Mouse (Mus musculus) lung, embryonic 14.5 days (tissue): Measurements from ENCODE around the gene Chmp5. TPM values are rescaled to one million over a fixed set of nuclear protein-coding genes. Genes with fewer than 3 reads are reported as not detected.

Experiments
- ATAC-seq: fragments of 200-750 bp; cut with Nextera tagmentation; 2 replicates; pipeline ENCODE4 v1.8.0; 2017; ENCODE audit warnings: mild to moderate bottlenecking, moderate TSS enrichment, moderate library complexity; ENCODE audit not compliant: insufficient read depth
- DNase-seq: peaks from one replicate; pipeline ENCODE4 v3.0.0-alpha.2; 2015
- H3K27ac ChIP-seq: fragments of 300-500 bp; sonication (generic); 2 replicates; pipeline ENCODE4 v1.5.1; 2014; ENCODE audit warnings: low read depth, mild to moderate bottlenecking, moderate library complexity
- H3K27me3 ChIP-seq: fragments of 300-500 bp; sonication (generic); 2 replicates; pipeline ENCODE4 v1.6.1; 2014; ENCODE audit warnings: low read length, control low read depth; ENCODE audit not compliant: insufficient read depth
- H3K36me3 ChIP-seq: fragments of 300-500 bp; sonication (generic); 2 replicates; pipeline ENCODE4 v1.6.1; 2014; ENCODE audit warnings: control low read depth; ENCODE audit not compliant: insufficient read depth
- H3K4me1 ChIP-seq: fragments of 300-500 bp; sonication (generic); 2 replicates; pipeline ENCODE4 v1.6.1; 2014; ENCODE audit warnings: antibody characterized with exemption, control low read depth; ENCODE audit not compliant: insufficient read depth
- H3K4me2 ChIP-seq: fragments of 300-500 bp; sonication (generic); 2 replicates; pipeline ENCODE4 v1.6.1; 2014; ENCODE audit warnings: mild to moderate bottlenecking
- H3K4me3 ChIP-seq: fragments of 300-500 bp; sonication (generic); 2 replicates; pipeline ENCODE4 v1.5.1; 2014; ENCODE audit warnings: low read depth, low read length
- H3K9ac ChIP-seq: fragments of 300-500 bp; sonication (generic); 2 replicates; pipeline ENCODE4 v1.6.1; 2014
- H3K9me3 ChIP-seq: fragments of 300-500 bp; sonication (generic); 2 replicates; pipeline ENCODE4 v1.6.1; 2016; ENCODE audit warnings: low read depth, low read length, control low read depth
- CTCF ChIP-seq: IDR thresholded peaks from 2 replicates; pipeline ENCODE4 v1.5.1; 2016; ENCODE audit warnings: antibody characterized with exemption, low read depth
- WGBS: fragments of 180-500 bp; shearing (Covaris S2); extraction: QIAGEN DNeasy Blood & Tissue Kit; methylation state at CpG from one replicate; pipeline ENCODE4 v1.1.7; 2014; 5-methylcytosine and 5-hydroxymethylcytosine counted together
- polyA plus RNA-seq: library from polyadenylated mRNA; unstranded; fragments of >200 nt; fragmentation: Nextera tagmentation; extraction: Ambion mirVana; gene quantifications from 2 replicates; pipeline ENCODE4 v1.2.1, GENCODE M21; 2014

Chmp5 gene
- polyA plus RNA-seq, 1 experiment from 2014 or later: 90.7 TPM

GRCm38 (mm10) chr4:40946516-40947121 lies 1.6 kb upstream of the Chmp5 start:
- Histone ChIP-seq H3K9ac (peak overlapping the region; percentile 88), H3K9me3 (no peaks in the 10 kb centered on the region), H3K4me2 (peak overlapping the region; percentile 84), H3K4me1 (0 out of 2 replicates have a peak, but pooled peaks cover 3% of the 10 kb centered on the region), H3K27ac (no peak overlapping the region), H3K4me3 (peak overlapping the region; percentile 89), H3K27me3 (no peaks in the 10 kb centered on the region), H3K36me3 (peaks cover 54% of the 10 kb centered on the region)
- DNase-seq (no peak), ATAC-seq (no peak)
- whole genome bisulfite sequencing: 74% methylated on average over 7 of the region's 7 CpGs
- TF ChIP-seq CTCF: no peak

GRCm38 (mm10) chr4:40947565-40948159 lies 545 bp upstream of the Chmp5 start:
- 0 out of 2 replicates have a peak, but pooled peaks have one; percentile 15 for TF ChIP-seq CTCF
- peak overlapping the region; percentile 89 for H3K4me3 ChIP-seq
- H3K9me3 ChIP-seq: no peaks in the 10 kb centered on the region
- DNase-seq (no peak), ATAC-seq (peak; percentile 22)
- H3K4me1 ChIP-seq: 0 out of 2 replicates have a peak, but pooled peaks cover 3% of the 10 kb centered on the region
- WGBS: under 1% methylated on average over 40 of the region's 40 CpGs
- H3K36me3 ChIP-seq: peaks cover 52% of the 10 kb centered on the region
- peak overlapping the region; percentile 92 for H3K27ac ChIP-seq
- peak overlapping the region; percentile 84 for H3K4me2 ChIP-seq
- no peaks in the 10 kb centered on the region for H3K27me3 ChIP-seq
- H3K9ac ChIP-seq: peak overlapping the region; percentile 88

DNA sequence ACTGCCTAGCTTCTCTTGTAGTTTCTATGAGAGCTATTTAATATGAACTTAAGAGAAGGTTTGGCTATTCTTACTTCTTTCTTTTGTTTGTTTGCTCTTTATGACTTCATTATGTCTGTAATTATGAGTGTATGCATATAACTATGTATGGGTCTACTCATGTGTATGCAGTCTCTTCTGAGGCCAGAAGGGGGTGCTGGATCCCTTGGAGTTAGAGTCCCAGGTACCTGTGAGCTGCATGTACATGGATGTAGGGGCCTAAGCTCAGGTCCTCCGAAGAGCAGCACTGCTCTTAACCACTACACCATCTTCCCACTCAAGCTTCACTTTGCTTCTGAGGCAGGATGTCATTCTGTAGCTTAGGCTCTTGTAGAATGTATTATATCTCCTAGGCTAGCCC lies 5.3 kb downstream of the Chmp5 start:
- H3K4me1 ChIP-seq: no peaks in the 10 kb centered on the region
- H3K27ac ChIP-seq: no peak overlapping the region
- H3K9me3 ChIP-seq: no peaks in the 10 kb centered on the region
- no peak overlapping the region for H3K4me2 ChIP-seq
- no peak overlapping the region for H3K9ac ChIP-seq
- no peak overlapping the region for H3K4me3 ChIP-seq
- ATAC-seq (no peak), DNase-seq (peak; percentile 21)
- 90% methylated on average over 1 of the region's 1 CpGs for WGBS
- peaks cover 73% of the 10 kb centered on the region for H3K36me3 ChIP-seq
- no peaks in the 10 kb centered on the region for H3K27me3 ChIP-seq
- peak; percentile 24; the same call in 1 of the 2 replicates for TF ChIP-seq CTCF

DNA sequence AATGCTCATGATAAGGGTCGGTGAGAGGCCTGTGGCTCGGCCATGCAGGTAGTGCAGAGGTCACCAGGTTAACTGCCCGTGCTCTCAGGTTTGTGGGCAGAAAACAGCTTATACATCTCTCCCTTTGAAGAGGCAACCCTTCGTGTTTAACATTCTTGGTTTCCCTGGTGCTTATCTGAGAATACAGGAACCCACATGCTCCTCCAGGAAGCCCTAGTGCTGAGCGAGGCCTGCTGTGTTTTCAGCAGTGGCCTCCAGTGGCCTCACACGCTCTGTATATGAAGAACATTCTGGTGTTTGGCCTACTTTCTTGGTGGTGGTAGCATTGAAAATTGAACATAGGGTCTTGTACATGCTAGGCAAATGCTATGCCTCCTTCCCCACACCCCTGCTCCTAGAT lies 7.7 kb downstream of the Chmp5 start:
- TF ChIP-seq CTCF: no peak
- H3K4me3 ChIP-seq: no peak overlapping the region
- WGBS: 70% methylated on average over 6 of the region's 6 CpGs
- no peaks in the 10 kb centered on the region for H3K27me3 ChIP-seq
- no peaks in the 10 kb centered on the region for H3K9me3 ChIP-seq
- no peak overlapping the region for H3K4me2 ChIP-seq
- ATAC-seq (no peak), DNase-seq (no peak)
- H3K36me3 ChIP-seq: peaks cover 88% of the 10 kb centered on the region
- H3K4me1 ChIP-seq: no peaks in the 10 kb centered on the region
- H3K27ac ChIP-seq: no peak overlapping the region
- H3K9ac ChIP-seq: no peak overlapping the region

- H3K4me2 ChIP-seq: no peak overlapping the region
- H3K9ac ChIP-seq: no peak overlapping the region
- DNase-seq (no peak), ATAC-seq (no peak)
- no peak for TF ChIP-seq CTCF
- H3K9me3 ChIP-seq: no peaks in the 10 kb centered on the region
- H3K4me3 ChIP-seq: no peak overlapping the region
- 85% methylated on average over 3 of the region's 3 CpGs for WGBS
- H3K27me3 ChIP-seq: no peaks in the 10 kb centered on the region
- no peak overlapping the region for H3K27ac ChIP-seq
- no peaks in the 10 kb centered on the region for H3K4me1 ChIP-seq
- peaks cover 84% of the 10 kb centered on the region for H3K36me3 ChIP-seq
Observed at GRCm38 (mm10) chr4:40963536-40963935, 15.3 kb downstream of the Chmp5 start.

DNA sequence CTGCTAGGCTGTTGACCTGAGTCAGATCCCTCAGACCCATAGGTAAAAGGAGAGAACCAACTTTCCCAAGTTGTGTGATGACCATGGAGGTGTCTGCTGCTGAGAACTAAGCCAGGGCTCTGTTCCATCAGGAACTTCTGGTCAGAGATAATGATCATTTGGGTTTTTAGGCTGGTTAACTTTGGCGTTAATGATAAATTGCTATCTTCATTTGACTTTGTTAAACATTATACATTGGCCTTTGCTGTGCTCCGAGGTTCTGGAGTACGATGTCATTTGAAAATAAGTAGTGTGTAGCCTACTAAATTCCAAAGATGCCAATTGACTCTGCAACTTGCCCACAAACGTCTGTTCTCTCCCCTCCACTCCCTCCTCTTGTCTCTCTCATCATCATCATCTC lies 21.0 kb downstream of the Chmp5 start:
- H3K9ac ChIP-seq: no peak overlapping the region
- WGBS: 63% methylated on average over 4 of the region's 4 CpGs
- H3K27ac ChIP-seq: peak overlapping the region; percentile 96; the same call in 1 of the 2 replicates
- 0 out of 2 replicates have a peak, but pooled peaks cover 6% of the 10 kb centered on the region for H3K4me1 ChIP-seq
- no peaks in the 10 kb centered on the region for H3K27me3 ChIP-seq
- H3K9me3 ChIP-seq: no peaks in the 10 kb centered on the region
- no peak for TF ChIP-seq CTCF
- ATAC-seq (no peak), DNase-seq (no peak)
- no peak overlapping the region for H3K4me2 ChIP-seq
- H3K36me3 ChIP-seq: peaks cover 39% of the 10 kb centered on the region
- no peak overlapping the region for H3K4me3 ChIP-seq

DNA sequence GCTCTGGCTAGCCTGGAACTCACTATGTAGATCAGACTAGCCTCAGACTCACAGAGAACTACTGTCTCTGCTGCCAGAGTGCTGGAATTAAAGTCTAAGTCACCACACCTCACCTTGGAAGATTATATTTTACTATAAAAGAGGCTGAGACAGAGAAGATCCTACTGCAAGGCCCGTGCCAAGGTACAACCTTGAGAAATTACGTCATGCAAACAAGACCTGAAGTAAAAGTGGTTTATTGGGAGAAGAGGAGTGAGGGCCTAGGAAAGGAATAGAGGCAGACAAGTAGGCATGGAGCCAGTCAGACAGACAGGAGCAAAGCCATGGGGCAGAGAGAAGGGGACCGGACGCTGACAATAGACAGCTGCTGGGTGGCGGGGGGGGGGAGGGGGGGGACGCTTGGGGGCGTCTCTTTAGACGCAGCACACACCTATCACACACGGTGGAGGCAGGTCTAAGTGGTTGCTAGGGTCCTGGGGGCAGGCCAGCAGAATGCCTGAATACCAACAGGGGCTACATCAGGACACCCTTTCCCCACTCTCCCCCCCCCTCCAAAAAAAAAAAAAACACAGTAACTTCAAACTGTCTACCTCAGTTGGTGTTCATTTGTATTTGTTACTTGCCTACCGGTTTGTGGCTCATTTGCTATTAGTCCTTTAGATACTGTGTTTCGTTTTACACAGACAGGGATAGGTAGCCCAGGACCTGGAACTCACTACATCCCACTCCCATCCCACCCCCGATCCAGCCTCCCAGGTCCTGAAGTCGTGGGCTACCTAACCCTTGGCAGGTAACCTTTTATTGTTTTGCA lies 21.8 kb downstream of the Chmp5 start:
- H3K4me2 ChIP-seq: peak overlapping the region; percentile 77
- peak overlapping the region; percentile 95 for H3K4me3 ChIP-seq
- ATAC-seq (peak; percentile 36), DNase-seq (peak; percentile 17)
- no peaks in the 10 kb centered on the region for H3K9me3 ChIP-seq
- H3K27me3 ChIP-seq: no peaks in the 10 kb centered on the region
- TF ChIP-seq CTCF: no peak
- H3K4me1 ChIP-seq: 0 out of 2 replicates have a peak, but pooled peaks cover 6% of the 10 kb centered on the region
- H3K36me3 ChIP-seq: peaks cover 34% of the 10 kb centered on the region
- peak overlapping the region; percentile 96 for H3K27ac ChIP-seq
- WGBS: 13% methylated on average over 10 of the region's 13 CpGs
- peak overlapping the region; percentile 76 for H3K9ac ChIP-seq
